Mouse (Mus musculus) skeletal muscle tissue, adult 2 months (tissue): ENCODE measurements around the gene Hinfp.
"Not testable (repeated sequence)": the region's sequence is repeated elsewhere in the genome, so short reads cannot be mapped to it uniquely, and the experiment has no call there.

Experiments used
- DNase-seq: peaks from one replicate; pipeline ENCODE4 v3.0.0-alpha.2; 2012; ENCODE audit warnings: low read depth, low spot score

Hinfp gene

DNA sequence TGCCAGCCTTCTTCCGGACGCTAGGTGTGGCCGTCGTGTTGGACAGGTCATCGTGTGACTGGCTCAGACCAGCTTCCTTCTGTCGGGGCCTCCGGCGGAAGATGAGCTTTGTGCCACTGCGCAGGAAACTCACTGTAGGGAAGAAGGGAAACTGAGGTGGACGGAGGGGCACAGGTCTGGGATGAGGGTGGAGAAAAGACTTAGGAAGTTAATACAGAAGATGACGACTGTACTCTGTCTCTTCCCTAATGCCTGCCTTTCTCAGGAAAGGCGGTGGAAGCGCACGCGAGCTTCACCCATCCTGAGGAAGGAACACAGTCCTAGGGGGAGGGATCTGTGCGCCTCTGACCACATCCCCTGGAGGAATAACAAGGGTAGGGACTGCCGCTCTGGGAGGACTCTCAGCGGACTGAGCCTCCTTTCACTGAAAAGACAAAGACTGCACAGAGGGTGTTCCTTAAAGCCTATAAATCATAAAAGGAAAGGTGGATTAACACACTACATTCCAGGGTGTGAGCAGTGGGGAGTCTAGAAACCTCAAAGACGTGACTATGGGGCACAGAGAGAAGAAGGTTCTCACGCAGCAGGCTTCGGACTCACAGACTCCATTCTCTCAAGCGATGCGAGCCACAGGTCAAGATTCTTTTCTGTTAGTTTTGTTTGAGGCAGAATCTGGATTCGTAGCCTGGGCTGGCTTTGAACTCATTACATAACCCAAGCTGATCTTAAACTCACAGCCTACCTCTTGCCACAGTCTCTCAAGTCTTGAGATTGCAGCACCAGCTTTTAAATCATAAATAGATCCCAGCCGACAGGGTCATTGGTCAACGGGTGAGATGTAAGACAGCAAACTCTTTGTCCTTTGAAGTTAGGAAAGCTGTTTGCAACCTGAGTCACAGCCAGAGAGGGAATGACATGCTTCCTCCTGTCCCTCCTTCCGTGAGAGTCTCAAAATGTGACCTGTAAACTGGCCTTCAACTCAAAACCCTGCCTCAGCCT lies 6.0 kb upstream of the Hinfp start:
- no peak for DNase-seq

- no peak for DNase-seq
Measured at GRCm38 (mm10) chr9:44310750-44311135, 5.3 kb upstream of the Hinfp start.

DNA sequence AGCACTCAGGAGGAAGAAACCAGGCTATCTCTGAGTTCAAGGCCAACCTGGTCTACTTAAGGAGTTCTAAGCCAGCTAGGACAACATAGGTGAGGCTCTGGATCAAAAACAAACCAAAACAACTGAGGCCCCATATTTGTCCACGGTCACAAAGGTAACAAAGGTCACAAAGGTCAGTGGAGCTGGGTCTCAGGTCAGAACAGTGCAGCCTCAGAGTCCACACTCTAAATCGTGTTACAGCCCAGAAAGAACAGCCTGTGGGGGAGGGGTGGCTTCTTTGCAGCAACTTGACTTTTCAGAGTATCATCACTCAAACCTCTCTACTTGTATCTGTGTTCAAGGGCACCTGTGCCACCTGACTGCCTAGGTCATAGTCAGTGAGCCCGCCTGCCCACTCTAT lies 4.3 kb upstream of the Hinfp start:
- no peak for DNase-seq

DNA sequence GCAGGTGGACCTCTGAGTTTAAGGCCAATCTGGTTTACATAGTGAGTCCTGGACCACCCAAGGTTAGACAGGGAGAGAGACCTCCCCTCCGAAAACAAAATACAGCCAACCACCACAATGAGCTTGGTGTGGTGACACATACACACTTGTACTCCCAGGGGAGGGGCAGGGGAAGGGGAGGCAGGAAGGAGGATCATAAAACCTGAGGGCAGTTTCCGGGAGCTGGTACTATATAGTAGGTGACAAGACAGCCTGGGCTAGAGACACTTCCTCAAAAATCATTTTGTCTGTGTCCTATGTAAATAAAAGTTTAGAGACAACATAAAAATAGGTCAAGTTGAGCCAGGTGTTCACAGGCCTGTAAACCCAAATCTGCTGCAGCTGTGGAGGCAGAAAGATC lies 1.8 kb upstream of the Hinfp start:
- no peak for DNase-seq

DNA sequence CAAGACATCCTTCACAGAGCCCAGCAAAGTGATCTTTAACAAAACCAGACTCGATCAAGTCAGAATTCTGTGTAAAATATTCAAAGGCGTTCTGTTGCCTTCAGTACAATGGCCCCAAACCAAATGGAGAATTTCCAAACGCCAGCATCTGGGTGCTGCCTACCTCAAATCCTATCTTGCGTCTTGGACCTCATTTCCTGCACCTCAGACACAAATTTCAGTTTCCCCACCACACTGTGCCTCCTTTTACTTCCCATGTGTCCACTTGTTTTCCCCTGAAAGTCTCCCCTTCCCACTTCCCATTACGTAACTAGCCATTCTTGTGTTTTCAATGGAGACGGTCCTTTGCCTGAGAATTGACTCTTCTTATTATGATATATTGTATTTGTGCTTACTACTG lies 1.1 kb upstream of the Hinfp start:
- DNase-seq = no peak

DNA sequence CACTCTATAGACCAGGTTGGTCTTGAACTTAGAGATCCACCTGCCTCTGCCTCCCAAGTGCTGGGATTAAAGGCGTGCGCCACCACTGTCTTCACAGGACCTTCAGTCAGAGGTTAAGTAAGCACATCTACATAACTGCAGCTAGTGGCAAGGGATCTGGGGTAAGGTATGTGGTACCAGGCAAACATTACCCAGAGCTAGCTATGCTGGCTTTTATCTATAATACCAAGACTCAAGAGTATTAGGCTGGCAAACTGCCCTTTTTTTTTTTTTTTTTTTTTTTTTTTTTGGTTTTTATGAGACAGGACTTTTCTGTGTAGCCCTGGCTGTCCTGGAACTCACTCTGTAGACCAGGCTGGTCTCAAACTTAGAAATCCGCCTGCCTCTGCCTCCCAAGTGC lies 5.5 kb downstream of the Hinfp start:
- DNase-seq = not testable (repeated sequence)

- DNase-seq = no peak
Measured at GRCm38 (mm10) chr9:44292490-44292889, 13.0 kb downstream of the Hinfp start.

DNA sequence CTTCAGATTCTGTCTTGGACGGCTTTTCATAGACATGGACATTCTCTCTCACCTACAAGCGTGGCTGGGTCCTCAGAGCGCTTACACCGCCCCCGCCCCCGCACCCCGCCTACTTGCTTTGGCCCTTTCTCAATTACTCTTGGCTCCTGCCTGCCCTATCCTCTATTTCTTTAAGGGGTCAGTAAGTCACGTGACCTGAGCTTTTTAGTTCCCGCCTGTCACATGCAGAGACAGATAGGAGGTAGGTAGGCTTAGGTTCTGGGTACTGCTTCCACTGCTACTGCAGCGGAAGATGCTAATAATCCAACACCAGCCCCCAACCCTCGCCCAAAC lies 16.5 kb downstream of the Hinfp start:
- DNase-seq = no peak

GRCm38 (mm10) chr9:44288076-44288958 lies 17.2 kb downstream of the Hinfp start, which contains the start of gene Abcg4:
Gene Abcg4 (minus strand): TSS chr9:44288615.
- no peak for DNase-seq

DNA sequence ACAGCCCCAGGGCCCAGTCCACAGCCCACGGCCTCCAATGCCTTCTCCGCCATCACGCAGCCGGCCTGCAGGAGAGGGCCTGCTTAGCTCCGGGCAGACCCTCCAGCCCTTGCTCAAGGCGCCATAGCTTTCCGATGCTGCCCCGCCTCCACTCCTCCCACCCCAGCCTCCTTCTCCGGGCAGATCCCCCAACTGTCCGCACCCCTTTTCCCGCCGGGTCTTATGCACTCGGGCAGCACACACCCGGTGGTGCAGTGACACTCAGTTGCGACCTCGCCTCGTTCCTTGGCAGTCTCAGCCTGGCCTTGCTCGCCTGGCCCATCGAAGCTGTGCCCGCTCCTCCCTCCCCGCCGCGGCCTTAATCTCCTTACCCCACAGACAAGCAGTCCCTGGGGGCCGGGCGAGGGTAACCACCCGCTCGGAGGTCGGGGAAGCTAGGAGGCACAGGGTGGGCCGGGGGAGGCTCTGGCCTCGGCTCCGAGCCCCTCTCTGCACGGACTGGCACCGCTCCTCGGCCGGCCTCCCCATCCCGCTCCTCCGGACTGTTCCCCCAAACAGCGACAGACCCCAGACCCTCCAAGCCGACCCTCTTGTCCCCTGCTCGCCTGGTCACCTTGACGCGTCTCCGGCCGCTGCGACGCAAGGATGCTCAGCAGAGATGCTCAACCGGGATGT lies 17.9 kb downstream of the Hinfp start:
- DNase-seq = no peak

- no peak for DNase-seq
Measured at GRCm38 (mm10) chr9:44287003-44287400, 18.5 kb downstream of the Hinfp start.

GRCm38 (mm10) chr9:44286256-44286850 lies 19.1 kb downstream of the Hinfp start:
- no peak for DNase-seq

DNA sequence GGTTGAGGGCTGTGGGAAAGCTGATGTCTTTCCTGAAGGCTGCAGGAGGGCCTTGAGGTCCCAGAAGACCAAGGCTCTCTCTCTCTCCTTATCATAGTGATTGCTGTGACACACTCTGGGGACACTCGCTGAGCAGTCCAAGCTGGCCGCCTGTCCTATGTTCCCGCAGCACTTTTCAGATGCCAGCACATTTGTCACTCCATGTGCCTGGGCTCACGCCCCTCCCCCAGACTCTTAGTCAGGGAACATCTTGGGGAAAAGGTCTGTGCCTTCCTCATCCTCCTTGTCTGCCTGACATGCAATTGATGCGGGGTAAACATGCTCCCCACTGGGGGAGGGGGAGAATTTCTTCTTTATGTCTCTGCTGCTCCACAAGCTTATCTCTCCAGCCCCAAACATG lies 22.3 kb downstream of the Hinfp start:
- DNase-seq = no peak

GRCm38 (mm10) chr9:44269973-44270372 lies 35.5 kb downstream of the Hinfp start:
- DNase-seq = no peak

GRCm38 (mm10) chr9:44269077-44269476 lies 36.4 kb downstream of the Hinfp start:
- no peak for DNase-seq

DNA sequence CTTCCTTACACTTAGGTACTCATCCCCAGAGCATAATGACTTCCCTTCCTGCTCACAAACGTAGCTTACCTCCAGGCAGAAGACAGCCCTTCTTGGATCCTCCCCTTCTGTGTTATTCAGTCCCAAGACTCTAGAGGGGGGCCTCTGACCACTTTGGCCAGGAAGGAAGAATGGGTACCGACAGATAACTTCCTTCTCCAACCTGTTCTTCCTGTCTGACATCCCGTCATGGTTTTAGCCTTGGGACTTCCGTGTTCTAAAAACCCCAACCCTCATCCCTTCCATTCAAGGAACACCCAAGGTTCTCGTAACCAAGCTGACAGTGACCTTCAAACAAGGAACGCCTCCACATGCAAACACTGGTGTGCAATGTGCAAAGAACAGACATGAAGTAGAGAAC lies 37.0 kb downstream of the Hinfp start, which contains the start of gene Nlrx1:
Gene Nlrx1 (minus strand): TSS at position 168 of the 400 bp plus-strand sequence.
- DNase-seq = no peak

DNA sequence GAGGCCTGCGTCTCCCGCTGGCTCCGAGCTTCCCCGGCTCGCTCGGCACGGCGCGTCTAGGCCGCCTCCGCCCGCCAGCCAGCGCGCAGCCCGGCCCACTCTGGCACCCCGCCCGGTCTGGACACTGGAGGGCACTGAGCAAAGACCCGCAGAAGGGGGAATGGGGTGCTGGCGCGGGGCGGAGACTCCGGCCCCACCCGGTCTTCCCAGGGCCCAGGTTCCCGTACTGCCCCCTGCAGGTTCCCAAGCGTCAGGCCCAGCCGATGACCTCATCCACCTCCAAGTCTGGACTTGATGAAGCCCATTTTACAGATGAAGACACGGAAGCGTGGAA lies 37.5 kb downstream of the Hinfp start:
- DNase-seq = peak; percentile 84

DNA sequence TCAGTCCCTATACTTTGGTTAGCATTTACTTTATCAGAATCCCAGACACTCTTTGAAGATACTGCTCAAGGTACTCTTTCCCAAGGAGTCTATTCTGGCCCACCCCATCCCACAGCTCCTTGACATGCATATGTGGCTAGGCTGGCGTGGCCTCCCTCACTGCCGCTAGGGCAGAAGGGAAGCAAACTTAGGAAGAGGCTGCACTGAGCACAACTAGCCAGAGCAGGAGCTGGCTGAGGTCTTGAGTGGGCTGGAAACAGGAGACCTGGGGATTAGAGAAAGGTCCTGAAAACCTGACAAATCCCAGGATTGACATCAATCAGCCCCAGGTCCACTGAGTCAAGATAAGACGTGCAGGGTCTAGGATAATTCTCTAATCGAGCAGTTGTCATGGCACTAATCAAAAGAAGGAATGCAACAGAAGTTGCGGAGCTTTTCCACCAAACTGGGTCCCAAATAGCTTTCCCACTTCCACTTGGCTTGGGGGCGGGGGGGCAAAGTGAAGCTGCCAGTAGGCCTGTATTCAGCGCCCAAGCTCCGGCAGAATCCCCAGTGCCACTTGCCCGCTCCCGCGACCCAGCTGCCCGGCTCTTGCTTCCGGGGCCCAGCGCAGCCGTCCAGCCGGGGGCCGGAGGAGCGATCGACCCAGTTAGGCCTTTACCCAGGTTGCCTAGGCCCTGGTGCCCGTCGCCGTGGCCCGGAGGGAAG lies 38.0 kb downstream of the Hinfp start:
- DNase-seq = no peak

- DNase-seq = no peak
Measured at GRCm38 (mm10) chr9:44266478-44267226, 38.8 kb downstream of the Hinfp start.

- no peak for DNase-seq
Measured at GRCm38 (mm10) chr9:44261388-44261787, 44.1 kb downstream of the Hinfp start.
